Mouse (Mus musculus) NIH3T3 (cell line): ENCODE measurements around the gene Plin5.
A peak's percentile ranks its signal among the peaks of the same experiment; 100 is the strongest.
"Not testable (repeated sequence)": the region's sequence is repeated elsewhere in the genome, so short reads cannot be mapped to it uniquely, and the experiment has no call there.

Source experiments
- DNase-seq: peaks from one replicate; pipeline ENCODE4 v3.0.0-alpha.2; 2012; ENCODE audit warnings: low read depth

Plin5 gene

DNA sequence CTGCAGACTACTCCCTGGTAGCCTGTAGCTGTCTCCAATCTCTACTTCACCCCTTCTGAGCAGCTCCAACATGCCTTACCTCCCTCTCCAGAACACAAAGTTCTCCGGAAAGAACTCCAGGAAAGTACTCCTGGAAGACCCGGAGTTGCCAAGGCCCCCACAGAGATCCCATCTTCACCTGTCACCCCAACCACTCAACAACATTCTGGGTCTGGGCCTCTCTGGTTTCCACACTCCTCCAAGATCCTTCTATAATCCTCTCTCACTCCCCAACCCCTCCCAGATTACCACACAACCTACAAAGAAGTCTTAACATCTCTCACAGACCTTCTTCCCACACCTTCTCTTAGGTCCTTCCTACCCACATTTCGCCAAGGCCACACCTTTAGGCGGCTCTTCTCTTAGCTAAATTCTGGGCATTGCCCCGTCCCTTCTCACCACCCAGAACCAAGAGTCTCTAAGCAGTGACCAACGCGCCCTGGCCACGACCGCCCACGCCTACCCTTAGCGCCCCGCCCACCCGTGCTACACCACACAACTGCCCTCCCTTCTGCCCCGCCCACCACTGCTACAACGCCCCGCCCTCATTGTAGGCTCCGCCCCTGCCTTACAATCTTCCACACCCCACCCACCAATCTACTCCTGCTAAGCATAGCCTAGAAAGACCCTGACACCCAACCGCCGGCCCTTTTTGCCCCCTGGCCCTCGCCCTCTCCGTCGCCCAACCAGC is 43.1 kb downstream of the Plin5 start:
- DNase-seq = peak; percentile 98

DNA sequence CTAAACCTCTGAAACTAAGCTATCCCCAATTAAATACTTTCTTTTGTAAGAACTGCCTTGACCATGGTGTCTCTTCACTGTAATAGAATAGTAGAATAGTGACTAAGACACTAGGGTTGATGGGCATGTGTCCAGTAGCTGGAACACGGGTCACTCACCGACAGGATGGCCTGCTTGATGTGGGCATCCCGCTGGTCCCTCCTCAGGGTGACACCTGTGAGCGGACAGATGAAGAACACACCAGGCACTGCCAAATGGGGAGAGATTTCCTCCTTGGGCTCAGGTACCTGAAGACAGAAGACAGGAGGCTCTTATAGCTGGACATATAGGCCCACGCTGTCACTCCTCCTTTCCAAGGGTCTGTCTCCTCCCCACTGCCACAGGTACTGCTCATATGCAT is 45.2 kb downstream of the Plin5 start:
- no peak for DNase-seq

DNA sequence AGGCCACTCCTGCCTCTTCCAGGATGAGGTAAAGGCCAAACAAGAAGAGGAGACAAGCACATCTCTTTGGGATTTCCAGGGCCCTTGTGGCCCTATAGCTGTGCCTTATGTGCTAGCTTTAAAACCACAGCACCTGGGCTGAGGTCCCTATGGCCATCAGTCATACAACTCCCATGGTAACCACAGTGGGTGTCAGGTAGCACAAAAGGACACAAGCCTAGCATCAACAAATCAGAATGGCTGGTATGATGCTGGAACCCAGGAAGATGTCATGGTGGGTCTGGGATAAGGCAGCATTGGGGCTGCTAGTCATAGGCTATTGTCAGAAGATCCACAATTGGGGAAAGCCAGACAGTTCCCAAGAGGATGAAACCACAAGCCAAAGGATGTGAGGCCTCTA is 46.3 kb downstream of the Plin5 start:
- DNase-seq = no peak

DNA sequence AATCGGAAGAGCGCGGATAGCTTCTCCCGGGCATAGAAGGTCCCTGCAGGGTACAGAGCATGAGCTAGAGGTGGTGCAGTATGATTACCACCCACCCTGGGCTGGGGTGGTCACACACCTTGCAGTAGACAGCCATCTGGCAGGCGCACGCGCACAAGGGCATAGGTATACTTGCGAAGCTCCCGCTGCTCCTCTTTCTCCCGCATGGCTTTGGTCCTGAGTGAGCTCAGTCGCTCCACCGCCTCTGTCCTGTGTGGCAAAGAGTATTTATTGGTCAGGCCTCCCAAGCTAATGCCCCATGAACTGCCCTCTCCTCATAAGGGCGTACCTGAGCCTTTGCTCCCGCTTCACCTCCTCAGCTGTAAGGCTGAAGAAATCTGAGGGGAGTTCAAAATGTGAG is 48.3 kb downstream of the Plin5 start:
- no peak for DNase-seq

DNA sequence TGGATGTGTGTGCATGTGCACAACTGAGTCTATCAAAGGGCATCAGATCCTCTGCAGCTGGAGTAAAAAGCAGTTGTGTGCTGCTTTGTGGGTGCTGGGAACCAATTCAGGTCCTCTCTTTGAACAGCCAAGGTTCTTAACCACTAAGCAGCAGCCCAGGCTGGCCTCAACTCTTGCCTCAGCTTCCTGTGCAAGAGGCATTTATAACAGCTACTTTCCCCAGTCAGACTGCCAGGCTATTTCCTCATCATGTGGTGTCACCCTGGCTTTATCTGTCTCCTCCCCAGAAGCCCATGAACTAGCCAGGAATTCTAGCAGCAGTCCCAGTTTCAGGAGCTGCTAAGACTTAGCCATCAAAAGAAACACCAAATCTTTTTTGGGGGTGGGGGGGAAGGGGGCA is 50.9 kb downstream of the Plin5 start:
- peak; percentile 31 for DNase-seq

DNA sequence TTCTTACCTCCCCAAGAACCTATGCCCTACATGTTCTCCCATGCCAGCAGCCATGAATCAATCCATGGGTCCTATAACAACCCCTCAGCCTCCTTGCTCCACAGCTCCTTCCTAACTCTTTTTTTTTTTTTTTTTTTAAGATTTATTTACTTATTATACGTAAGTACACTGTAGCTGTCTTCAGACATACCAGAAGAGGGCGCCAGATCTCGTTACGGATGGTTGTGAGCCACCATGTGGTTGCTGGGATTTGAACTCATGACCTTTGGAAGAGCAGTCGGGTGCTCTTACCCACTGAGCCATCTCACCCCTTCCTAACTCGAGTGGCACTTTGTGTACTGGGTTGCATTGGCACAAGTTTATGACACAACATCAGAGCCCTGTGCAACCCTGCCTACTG is 51.7 kb downstream of the Plin5 start:
- DNase-seq = not testable (repeated sequence)

DNA sequence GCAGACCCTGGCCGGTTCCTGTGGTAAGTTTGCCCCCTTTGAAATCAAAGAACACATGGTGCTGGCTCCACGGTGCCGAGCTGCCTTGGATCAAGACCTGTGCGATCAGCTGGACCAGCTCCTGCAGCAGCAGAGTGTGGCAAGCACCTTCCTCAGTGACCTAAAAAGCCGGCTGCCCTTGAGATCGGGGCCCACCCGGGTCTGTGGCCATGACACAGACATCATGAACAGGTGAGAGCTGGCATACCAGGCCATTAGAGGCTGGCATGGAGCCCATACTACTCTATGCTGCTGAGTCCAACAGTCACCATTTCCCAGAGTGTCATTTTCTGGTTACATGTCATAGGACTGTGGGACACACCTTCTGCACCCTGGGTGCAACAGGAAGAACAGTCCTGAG is 55.3 kb downstream of the Plin5 start:
- no peak for DNase-seq
